Mouse (Mus musculus): ENCODE data around the gene Hbs1l.

The Hbs1l gene

GRCm38 (mm10) chr10:21410711-21411110, 114.9 kb downstream of the Hbs1l start:
- no peak for DNase-seq

- DNase-seq, result no peak
Observed at GRCm38 (mm10) chr10:21411621-21412205, 115.9 kb downstream of the Hbs1l start.

- DNase-seq, result no peak
Observed at GRCm38 (mm10) chr10:21415031-21415430, 119.3 kb downstream of the Hbs1l start.

GRCm38 (mm10) chr10:21416184-21416583, 120.4 kb downstream of the Hbs1l start:
- DNase-seq, result no peak

All from thymus, postnatal 14 days (tissue).